Mouse (Mus musculus) testis, adult 2 months (tissue): ENCODE measurements around the gene Cacng7.

ENCODE experiments used
- CTCF ChIP-seq: fragments of 200-500 bp; IDR thresholded peaks from 2 replicates; pipeline ENCODE4 v1.5.1; 2012; ENCODE audit warnings: low read depth, mild to moderate bottlenecking, inconsistent platforms, low read length, moderate library complexity; ENCODE audit not compliant: control insufficient read depth, insufficient read depth, insufficient replicate concordance
- POLR2A ChIP-seq: fragments of 200-500 bp; IDR thresholded peaks from 2 replicates; pipeline ENCODE4 v1.6.1; 2012; ENCODE audit warnings: low read depth, mild to moderate bottlenecking, inconsistent platforms, low read length, moderate library complexity; ENCODE audit not compliant: control insufficient read depth

DNA sequence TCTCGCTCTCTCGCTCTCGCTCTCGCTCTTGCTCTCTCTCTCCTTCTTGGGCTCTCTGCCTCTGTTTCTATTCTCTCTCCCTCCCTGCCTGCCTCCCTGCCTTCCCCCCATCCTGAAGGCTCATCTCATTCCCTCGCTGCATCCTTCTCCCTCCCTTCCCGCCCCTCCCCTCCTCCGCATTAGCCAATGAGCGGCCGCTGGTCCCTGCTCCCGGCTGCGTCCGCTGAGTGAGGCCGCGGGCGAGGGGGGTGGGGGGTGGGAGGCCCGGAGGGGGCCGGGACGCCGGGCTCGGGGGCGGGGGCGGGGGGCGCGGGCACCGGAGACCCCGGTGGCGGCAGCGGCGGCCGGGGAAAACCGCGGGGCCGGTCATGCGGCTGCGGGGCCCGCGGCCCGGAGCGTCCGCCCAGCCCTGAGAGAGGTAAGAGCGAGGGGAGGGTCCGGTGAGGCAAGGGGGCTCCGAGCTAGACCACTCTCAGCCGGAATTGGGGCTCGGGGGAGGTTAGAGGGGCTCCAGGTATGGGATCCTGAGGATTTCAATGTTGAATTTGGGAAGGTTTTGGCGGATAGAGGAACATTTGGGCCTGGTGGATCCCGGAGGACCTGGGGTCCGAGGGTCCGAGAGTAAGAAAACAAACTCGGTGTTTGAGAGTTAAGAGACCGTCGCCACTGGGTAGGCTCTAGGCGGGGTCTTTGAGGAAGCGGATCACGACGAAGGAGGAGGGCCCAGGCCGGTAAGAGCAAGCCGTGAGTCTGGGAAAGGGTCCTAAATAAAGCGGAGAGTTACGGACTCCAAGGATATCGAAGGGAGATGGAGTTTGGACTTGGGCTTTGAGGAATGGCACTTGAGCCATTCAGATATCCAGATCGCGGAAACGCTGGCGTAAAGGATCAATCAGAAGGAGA, at the start of gene Cacng7:
- TF ChIP-seq CTCF = no peak
- TF ChIP-seq POLR2A = no peak
